Mouse (Mus musculus): ENCODE measurements around the gene Abcb5. TPM values are rescaled to one million over a fixed set of nuclear protein-coding genes. Genes with fewer than 3 reads are reported as not detected.
"Not testable (repeated sequence)": the region's sequence is repeated elsewhere in the genome, so short reads cannot be mapped to it uniquely, and the experiment has no call there.

Gene Abcb5
- not detected in 2 replicates for polyA plus RNA-seq (2012; ENCODE audit: insufficient read depth, insufficient read length, missing spikeins)

DNA sequence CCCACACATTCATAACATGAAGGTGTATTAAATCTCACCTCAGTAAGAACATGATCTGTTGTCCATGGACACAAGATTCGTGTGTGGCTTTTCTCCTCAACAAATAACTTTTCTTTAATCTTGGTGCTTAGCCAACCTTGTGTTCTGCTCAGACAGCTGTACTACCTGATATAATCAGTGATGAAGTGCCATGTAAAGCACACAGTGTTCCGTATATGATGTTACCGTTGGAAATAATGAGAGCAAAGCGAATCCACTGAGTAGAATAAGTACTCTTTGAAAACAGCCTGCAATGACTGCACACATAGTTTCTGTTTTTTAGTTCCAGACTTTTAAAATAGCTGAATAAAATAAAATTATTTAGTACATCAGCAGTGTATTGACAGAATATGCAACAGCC is at the start of gene Abcb5:
Gene Abcb5 (minus strand): TSS at position 101 of the 400 bp plus-strand sequence.
- no peaks in the 10 kb centered on the region for H3K4me1 ChIP-seq (ENCODE audit: control insufficient read depth, insufficient read depth, low read length)
- H3K4me3 ChIP-seq (ENCODE audit: insufficient read depth, low read length) = no peak within 1 kb of the TSS
- TF ChIP-seq CTCF (IDR thresholded peaks at IDR 0.05; ENCODE audit: low read depth, low read length) (no peak), POLR2A (IDR thresholded peaks at IDR 0.05; ENCODE audit: borderline replicate concordance, low read depth, low read length) (no peak)
- no peak within 1 kb of the TSS for H3K27ac ChIP-seq (ENCODE audit: insufficient read depth, low read depth, low read length)

GRCm38 (mm10) chr12:118999230-118999629 is 33.0 kb upstream of the Abcb5 start:
- TF ChIP-seq POLR2A (IDR thresholded peaks at IDR 0.05; ENCODE audit: borderline replicate concordance, low read depth, low read length) (no peak), CTCF (IDR thresholded peaks at IDR 0.05; ENCODE audit: low read depth, low read length) (no peak)
- no peak overlapping the region for H3K4me3 ChIP-seq (ENCODE audit: insufficient read depth, low read length)
- peaks cover 11% of the 10 kb centered on the region for H3K4me1 ChIP-seq (ENCODE audit: control insufficient read depth, insufficient read depth, low read length)
- no peak overlapping the region for H3K27ac ChIP-seq (ENCODE audit: insufficient read depth, low read depth, low read length)

- H3K4me1 ChIP-seq (ENCODE audit: control insufficient read depth, insufficient read depth, low read length) = peaks cover 14% of the 10 kb centered on the region
- H3K27ac ChIP-seq (ENCODE audit: insufficient read depth, low read depth, low read length) = peak overlapping the region; percentile 70
- no peak overlapping the region for H3K4me3 ChIP-seq (ENCODE audit: insufficient read depth, low read length)
- TF ChIP-seq CTCF (IDR thresholded peaks at IDR 0.05; ENCODE audit: low read depth, low read length) = no peak
- no peak for TF ChIP-seq POLR2A (IDR thresholded peaks at IDR 0.05; ENCODE audit: borderline replicate concordance, low read depth, low read length)
Observed at GRCm38 (mm10) chr12:118994328-118995166, 28.3 kb upstream of the Abcb5 start.

DNA sequence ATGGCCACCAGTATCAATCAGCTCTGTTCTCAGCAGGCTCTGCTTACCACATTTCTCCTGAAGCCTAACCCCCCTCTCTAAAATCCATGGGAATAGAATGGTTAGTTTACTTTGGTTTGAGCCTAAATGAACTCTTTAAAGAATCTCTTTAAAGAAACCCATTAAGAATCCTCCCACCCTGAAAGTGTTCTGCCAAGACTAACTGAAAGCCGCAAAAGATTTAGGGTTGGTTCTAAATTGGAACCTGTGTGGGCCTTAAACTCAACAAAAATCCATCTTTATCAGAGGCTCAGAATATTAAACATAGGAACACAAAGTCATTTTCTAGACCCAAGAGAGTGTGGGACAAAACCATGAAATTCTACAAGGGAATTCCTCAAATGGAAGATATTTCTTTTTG is 18.6 kb upstream of the Abcb5 start:
- H3K4me3 ChIP-seq (ENCODE audit: insufficient read depth, low read length) = no peak overlapping the region
- no peak overlapping the region for H3K27ac ChIP-seq (ENCODE audit: insufficient read depth, low read depth, low read length)
- TF ChIP-seq CTCF (IDR thresholded peaks at IDR 0.05; ENCODE audit: low read depth, low read length) (no peak), POLR2A (IDR thresholded peaks at IDR 0.05; ENCODE audit: borderline replicate concordance, low read depth, low read length) (no peak)
- H3K4me1 ChIP-seq (ENCODE audit: control insufficient read depth, insufficient read depth, low read length) = no peaks in the 10 kb centered on the region

- Histone ChIP-seq H3K4me1 (ENCODE audit: control insufficient read depth, insufficient read depth, low read length) (0 out of 2 replicates have a peak, but pooled peaks cover 2% of the 10 kb centered on the region), H3K4me3 (ENCODE audit: insufficient read depth, low read length) (no peak overlapping the region), H3K27ac (ENCODE audit: insufficient read depth, low read depth, low read length) (no peak overlapping the region)
- TF ChIP-seq CTCF (IDR thresholded peaks at IDR 0.05; ENCODE audit: low read depth, low read length) (no peak), POLR2A (IDR thresholded peaks at IDR 0.05; ENCODE audit: borderline replicate concordance, low read depth, low read length) (no peak)
Observed at GRCm38 (mm10) chr12:118930386-118931318, 35.6 kb downstream of the Abcb5 start.

GRCm38 (mm10) chr12:118926813-118927281 is 39.4 kb downstream of the Abcb5 start:
- TF ChIP-seq CTCF (IDR thresholded peaks at IDR 0.05; ENCODE audit: low read depth, low read length) = no peak
- TF ChIP-seq POLR2A (IDR thresholded peaks at IDR 0.05; ENCODE audit: borderline replicate concordance, low read depth, low read length) = no peak
- H3K4me1 ChIP-seq (ENCODE audit: control insufficient read depth, insufficient read depth, low read length) = 0 out of 2 replicates have a peak, but pooled peaks cover 2% of the 10 kb centered on the region
- H3K27ac ChIP-seq (ENCODE audit: insufficient read depth, low read depth, low read length) = no peak overlapping the region

DNA sequence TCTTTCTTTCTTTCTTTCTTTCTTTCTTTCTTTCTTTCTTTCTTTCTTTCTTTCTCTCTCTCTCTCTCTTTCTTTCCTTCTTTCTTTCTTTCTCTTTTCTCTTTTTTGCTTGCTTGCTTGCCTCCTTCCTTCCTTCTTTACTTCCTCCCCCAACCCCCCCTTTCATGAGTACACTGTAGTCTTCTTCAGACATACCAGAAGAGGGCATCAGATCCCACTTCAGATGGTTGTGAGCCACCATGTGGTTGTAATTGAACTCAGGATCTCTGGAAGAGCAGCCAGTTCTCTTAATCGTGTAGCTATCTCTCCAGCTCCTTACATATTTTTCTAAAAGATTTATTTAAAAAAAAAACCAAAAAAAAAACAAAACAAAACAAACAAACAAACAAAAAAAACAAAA is 42.3 kb downstream of the Abcb5 start:
- not testable (repeated sequence) for H3K4me3 ChIP-seq (ENCODE audit: insufficient read depth, low read length); H3K4me1 ChIP-seq (ENCODE audit: control insufficient read depth, insufficient read depth, low read length); H3K27ac ChIP-seq (ENCODE audit: insufficient read depth, low read depth, low read length)

More at GRCm38 (mm10) chr12:118926813-118927281, 39.4 kb downstream of the Abcb5 start:
- H3K4me3 ChIP-seq (ENCODE audit: insufficient read depth, low read length) = no peak overlapping the region

GRCm38 (mm10) chr12:118917771-118918170 is 48.5 kb downstream of the Abcb5 start:
- Histone ChIP-seq H3K4me1 (ENCODE audit: control insufficient read depth, insufficient read depth, low read length) (no peaks in the 10 kb centered on the region), H3K27ac (ENCODE audit: insufficient read depth, low read depth, low read length) (no peak overlapping the region), H3K4me3 (ENCODE audit: insufficient read depth, low read length) (no peak overlapping the region)
- TF ChIP-seq CTCF (IDR thresholded peaks at IDR 0.05; ENCODE audit: low read depth, low read length) = no peak
- no peak for TF ChIP-seq POLR2A (IDR thresholded peaks at IDR 0.05; ENCODE audit: borderline replicate concordance, low read depth, low read length)

DNA sequence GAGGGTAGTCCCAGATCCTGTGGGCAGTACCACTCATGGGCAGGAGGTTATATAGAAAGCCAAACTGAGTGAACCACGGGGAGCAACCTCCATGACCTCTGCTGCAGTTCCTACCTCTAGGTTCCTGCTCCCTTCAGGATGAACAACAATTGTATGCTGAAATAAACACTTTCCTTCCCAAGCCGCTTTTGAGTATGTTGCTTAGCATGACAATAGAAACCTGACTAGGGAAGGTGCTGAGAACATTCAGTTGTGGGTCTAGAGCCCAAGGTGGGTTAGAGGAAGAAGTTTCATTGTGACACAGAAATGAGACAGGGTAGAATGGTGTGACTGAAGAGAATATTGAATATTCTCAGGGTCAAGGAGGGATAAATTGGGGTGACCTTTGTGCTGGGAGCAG is 55.9 kb downstream of the Abcb5 start:
- H3K4me1 ChIP-seq (ENCODE audit: control insufficient read depth, insufficient read depth, low read length) = no peaks in the 10 kb centered on the region
- H3K4me3 ChIP-seq (ENCODE audit: insufficient read depth, low read length) = no peak overlapping the region
- no peak overlapping the region for H3K27ac ChIP-seq (ENCODE audit: insufficient read depth, low read depth, low read length)
- TF ChIP-seq POLR2A (IDR thresholded peaks at IDR 0.05; ENCODE audit: borderline replicate concordance, low read depth, low read length) = no peak
- TF ChIP-seq CTCF (IDR thresholded peaks at IDR 0.05; ENCODE audit: low read depth, low read length) = no peak
